Mouse (Mus musculus) kidney, embryonic 16.5 days (tissue): ENCODE measurements around the gene 2610528A11Rik. TPM values are rescaled to one million over a fixed set of nuclear protein-coding genes. Genes with fewer than 3 reads are reported as not detected.

ENCODE experiments used
- polyA plus RNA-seq: library from polyadenylated mRNA; unstranded; fragments of >200 nt; fragmentation: Nextera tagmentation; extraction: Ambion mirVana; gene quantifications from 2 replicates; pipeline ENCODE4 v1.2.1, GENCODE M21; 2015

The 2610528A11Rik gene
- polyA plus RNA-seq, 1 experiment from 2014 or later: 0.47 TPM

Other genes starting within 250 kb of the 2610528A11Rik start
- gene Ccser2, start 145.2 kb downstream of the 2610528A11Rik start, polyA plus RNA-seq: 37.4 and 39.3 TPM in 2 replicates
- not detected in 2 replicates for gene Rgr, start 65.1 kb downstream of the 2610528A11Rik start, polyA plus RNA-seq
- not detected in 2 replicates for gene Lrit1, start 59.2 kb downstream of the 2610528A11Rik start, polyA plus RNA-seq
- gene Lrit2, start 46.1 kb downstream of the 2610528A11Rik start, polyA plus RNA-seq: not detected in 2 replicates
- 2.9 and 4.4 TPM in 2 replicates for gene Cdhr1, start 15.7 kb downstream of the 2610528A11Rik start, polyA plus RNA-seq
- 259 and 277 TPM in 2 replicates for gene Ghitm, start 21.2 kb upstream of the 2610528A11Rik start, polyA plus RNA-seq